Mouse (Mus musculus) kidney, adult 2 months (tissue): ENCODE results near the gene Adam3. TPM values are rescaled to one million over a fixed set of nuclear protein-coding genes. Genes with fewer than 3 reads are reported as not detected.

ENCODE experiments used
- DNase-seq: peaks from one replicate; pipeline ENCODE4 v3.0.0; 2021
- H3K27ac ChIP-seq: fragments of 200-500 bp; 2 replicates; pipeline ENCODE4 v1.5.1; 2012; ENCODE audit warnings: low read depth, low read length, control low read depth, inconsistent platforms; ENCODE audit not compliant: insufficient read depth
- H3K27me3 ChIP-seq: fragments of 200-500 bp; replicated peaks from 2 replicates; pipeline ENCODE4 v1.6.1; 2012; ENCODE audit warnings: mild to moderate bottlenecking, moderate library complexity, low read length, inconsistent platforms; ENCODE audit not compliant: control insufficient read depth, insufficient read depth
- H3K36me3 ChIP-seq: fragments of 200-500 bp; 2 replicates; pipeline ENCODE4 v1.6.1; 2012; ENCODE audit warnings: mild to moderate bottlenecking, moderate library complexity, low read length, inconsistent platforms; ENCODE audit not compliant: control insufficient read depth, insufficient read depth
- H3K4me1 ChIP-seq: fragments of 200-500 bp; 2 replicates; pipeline ENCODE4 v1.6.1; 2011; ENCODE audit warnings: low read length; ENCODE audit not compliant: control insufficient read depth, insufficient read depth
- H3K4me3 ChIP-seq: fragments of 200-500 bp; 2 replicates; pipeline ENCODE4 v1.5.1; 2011; ENCODE audit warnings: mild to moderate bottlenecking, low read depth, low read length, control low read depth; ENCODE audit not compliant: insufficient read depth
- CTCF ChIP-seq: fragments of 200-500 bp; conservative IDR thresholded peaks from 2 replicates; pipeline ENCODE4 v1.5.1; 2011; ENCODE audit warnings: low read depth, mild to moderate bottlenecking, control low read depth, low read length, moderate library complexity, mixed read lengths; ENCODE audit not compliant: insufficient read depth, insufficient read length
- POLR2A ChIP-seq: fragments of 200-500 bp; IDR thresholded peaks from one replicate; pipeline ENCODE4 v1.6.1; 2011; ENCODE audit warnings: low read depth, low read length, control low read depth
- WGBS: fragments of 180-500 bp; shearing (Covaris S2); methylation state at CpG from one replicate; pipeline ENCODE4 v1.1.7; 2018; 5-methylcytosine and 5-hydroxymethylcytosine counted together
- polyA plus RNA-seq: library from polyadenylated mRNA; depleted of rRNA; stranded (reverse); fragments of >200 nt; gene quantifications from 2 replicates; pipeline ENCODE4 v1.2.3, GENCODE M21; 2012; rRNA removed

The Adam3 gene
- polyA plus RNA-seq: 0.20 and 0.42 TPM in 2 replicates

GRCm38 (mm10) chr8:24725630-24726029 is at the start of gene Adam3:
Adam3 (minus strand) TSS chr8:24725852.
- H3K4me3 ChIP-seq: no peak within 1 kb of the TSS
- 50% methylated on average over 11 of the region's 11 CpGs for WGBS
- TF ChIP-seq POLR2A (no peak), CTCF (no peak)

GRCm38 (mm10) chr8:24724886-24725626 is 596 bp downstream of the Adam3 start:
- WGBS: 48% methylated on average over 16 of the region's 16 CpGs
- no peak for TF ChIP-seq POLR2A
- no peak for TF ChIP-seq CTCF
- DNase-seq: no peak

More at GRCm38 (mm10) chr8:24725630-24726029, at the start of gene Adam3:
- no peaks in the 10 kb centered on the region for H3K4me1 ChIP-seq
- no peaks in the 10 kb centered on the region for H3K36me3 ChIP-seq
- no peak within 1 kb of the TSS for H3K27ac ChIP-seq
- H3K27me3 ChIP-seq: no peaks in the 10 kb centered on the region
- no peak for DNase-seq

More at GRCm38 (mm10) chr8:24724886-24725626, 596 bp downstream of the Adam3 start:
- H3K4me1 ChIP-seq: no peaks in the 10 kb centered on the region
- H3K4me3 ChIP-seq: no peak overlapping the region
- no peaks in the 10 kb centered on the region for H3K27me3 ChIP-seq
- no peaks in the 10 kb centered on the region for H3K36me3 ChIP-seq
- H3K27ac ChIP-seq: no peak overlapping the region

Other genes starting within 250 kb of the Adam3 start
- 0.12 and 0.16 TPM in 2 replicates for gene Adam5, start 98.5 kb upstream of the Adam3 start, polyA plus RNA-seq